In the genomic region with DNA sequence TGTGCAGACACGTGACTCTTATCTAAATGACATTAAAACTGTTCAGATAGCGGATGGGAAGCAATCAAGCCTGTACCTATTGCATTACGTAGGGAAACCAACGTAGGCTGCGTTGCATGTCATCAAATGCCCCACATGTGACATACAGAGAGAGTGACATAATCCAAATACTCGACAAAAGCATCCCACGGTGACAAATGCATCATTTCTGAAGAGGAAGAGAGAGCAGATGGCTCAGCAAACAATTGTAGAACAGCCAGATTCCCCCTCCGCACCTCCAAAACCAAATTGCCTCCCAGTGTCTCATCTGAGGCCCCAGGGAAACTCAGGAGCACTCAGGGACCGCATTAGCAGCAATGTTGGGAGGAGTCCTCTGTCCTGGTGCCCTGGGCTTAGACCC, we compare ENCODE assay signal across 9 mouse cellular contexts.
DNase-seq lines count a peak whose midpoint lies in the region; ATAC-seq lines count a peak whose summit lies in the region.
"Had no signal": no experiment of that assay in that cellular context is flagged by ENCODE, and none has a peak within 500 bp of the region (broad histone marks: within the 10 kb centered on the region; RNA-seq: fewer than 3 reads in every experiment).

No protein-coding gene starts in this region.

- H3K27me3 ChIP-seq in midbrain, embryonic 16.5 days (ENCODE audit: control insufficient read depth, insufficient read depth, low read depth, low read length): no peaks in the 10 kb centered on the region
- H3K27me3 ChIP-seq in midbrain, embryonic 11.5 days (ENCODE audit: control insufficient read depth, insufficient read depth, low read length): no peaks in the 10 kb centered on the region

- 57% methylated on average over 9 of the region's 9 CpGs for WGBS in midbrain, embryonic 16.5 days
- WGBS in midbrain, embryonic 11.5 days: 83% methylated on average over 9 of the region's 9 CpGs

- no peak for DNase-seq in midbrain, embryonic 11.5 days (ENCODE audit: low spot score, missing footprints)
- peak; percentile 11 to 37 for DNase-seq in cerebellum, postnatal 14 days
- DNase-seq in layer of hippocampus, postnatal 10 days (ENCODE audit: low spot score in 2 of 2): peak; percentile 42 to 52
- peak; percentile 28 to 39 for DNase-seq in right cerebral cortex, postnatal 36 days (ENCODE audit: low spot score in 2 of 2)
- DNase-seq in gastrocnemius, postnatal 14 days: no peak
- no peak for DNase-seq in yolk sac, embryonic 10.5 days (ENCODE audit: low spot score)
- DNase-seq: lung, adult 18-20 months; thymus, postnatal 14 days had no signal

- peaks cover 8% of the 10 kb centered on the region for H3K4me1 ChIP-seq in midbrain, embryonic 16.5 days (ENCODE audit: control insufficient read depth, insufficient read depth, low read length)
- H3K4me1 ChIP-seq in midbrain, embryonic 11.5 days (ENCODE audit: control insufficient read depth, insufficient read depth, low read length): no peaks in the 10 kb centered on the region

- H3K4me3 ChIP-seq in midbrain, embryonic 16.5 days (ENCODE audit: low read depth, low read length): no peak overlapping the region
- H3K4me3 ChIP-seq in midbrain, embryonic 11.5 days (ENCODE audit: low read depth, low read length): no peak overlapping the region

- H3K4me2 ChIP-seq in midbrain, embryonic 16.5 days (ENCODE audit: low read length): no peak overlapping the region
- no peak overlapping the region for H3K4me2 ChIP-seq in midbrain, embryonic 11.5 days

- H3K27ac ChIP-seq in midbrain, embryonic 16.5 days (ENCODE audit: low read length): no peak overlapping the region
- H3K27ac ChIP-seq in midbrain, embryonic 11.5 days (ENCODE audit: low read depth, low read length): no peak overlapping the region

- ATAC-seq in midbrain, embryonic 16.5 days: peak; percentile 14; the same call in 1 of the 2 replicates
- no peak for ATAC-seq in midbrain, embryonic 11.5 days (ENCODE audit: low FRiP score)

- no peak overlapping the region for H3K9ac ChIP-seq in midbrain, embryonic 16.5 days (ENCODE audit: low read depth, low read length)
- H3K9ac ChIP-seq in midbrain, embryonic 11.5 days (ENCODE audit: low read length): no peak overlapping the region

- H3K9me3 ChIP-seq in midbrain, embryonic 16.5 days (replicated peaks; ENCODE audit: control insufficient read depth, low read length, poor library complexity, severe bottlenecking): no peaks in the 10 kb centered on the region
- no peaks in the 10 kb centered on the region for H3K9me3 ChIP-seq in midbrain, embryonic 11.5 days (ENCODE audit: control insufficient read depth, low read length)

- intact Hi-C loops in gastrocnemius, postnatal 14 days (cut with DNase I; ENCODE audit: low total_unique reads): no loop called here

- no peaks in the 10 kb centered on the region for H3K36me3 ChIP-seq in midbrain, embryonic 16.5 days (ENCODE audit: control insufficient read depth, insufficient read depth, low read length)
- H3K36me3 ChIP-seq in midbrain, embryonic 11.5 days (ENCODE audit: control insufficient read depth, insufficient read depth, low read length): no peaks in the 10 kb centered on the region

Comparison
In these comparisons a context has a peak if more than half of its experiments do, and no peak if none do; other contexts are left out.
1. DNase-seq: peak in cerebellum, postnatal 14 days (2 of 2), layer of hippocampus, postnatal 10 days (2 of 2) and right cerebral cortex, postnatal 36 days (2 of 2); none in midbrain, embryonic 11.5 days (single experiment), gastrocnemius, postnatal 14 days (single experiment) and yolk sac, embryonic 10.5 days (single experiment).